Mouse (Mus musculus) forebrain, embryonic 11.5 days (tissue): Measurements from ENCODE around the gene Syna. TPM values are rescaled to one million over a fixed set of nuclear protein-coding genes. Genes with fewer than 3 reads are reported as not detected.
A peak's percentile ranks its signal among the peaks of the same experiment; 100 is the strongest.

ENCODE experiments used
- ATAC-seq: fragments of 200-750 bp; cut with Nextera tagmentation; replicated peaks from 2 replicates; pipeline ENCODE4 v1.8.0; 2017; ENCODE audit warnings: moderate TSS enrichment; ENCODE audit not compliant: low FRiP score
- DNase-seq: peaks from one replicate; pipeline ENCODE4 v3.0.0-alpha.2; 2017; ENCODE audit warnings: low spot score
- H3K27ac ChIP-seq: fragments of 300-500 bp; sonication (generic); 2 replicates; pipeline ENCODE4 v1.5.1; 2014; ENCODE audit warnings: low read depth, low read length
- H3K27me3 ChIP-seq: fragments of 300-500 bp; sonication (generic); 2 replicates; pipeline ENCODE4 v1.6.1; 2014; ENCODE audit warnings: mild to moderate bottlenecking, low read length, mixed read lengths; ENCODE audit not compliant: control insufficient read depth, insufficient read depth
- H3K36me3 ChIP-seq: fragments of 300-500 bp; sonication (generic); 2 replicates; pipeline ENCODE4 v1.6.1; 2014; ENCODE audit warnings: mild to moderate bottlenecking, low read length, moderate library complexity, mixed read lengths; ENCODE audit not compliant: control insufficient read depth, insufficient read depth
- H3K4me1 ChIP-seq: fragments of 300-500 bp; sonication (generic); replicated peaks from 2 replicates; pipeline ENCODE4 v1.6.1; 2014; ENCODE audit warnings: low read length, mixed read lengths; ENCODE audit not compliant: control insufficient read depth, insufficient read depth
- H3K4me2 ChIP-seq: fragments of 300-500 bp; sonication (generic); 2 replicates; pipeline ENCODE4 v1.6.1; 2014; ENCODE audit warnings: low read depth, mild to moderate bottlenecking, low read length, moderate library complexity, mixed read lengths; ENCODE audit not compliant: severe bottlenecking
- H3K4me3 ChIP-seq: fragments of 300-500 bp; sonication (generic); 2 replicates; pipeline ENCODE4 v1.5.1; 2014; ENCODE audit warnings: low read depth, low read length
- H3K9ac ChIP-seq: fragments of 300-500 bp; sonication (generic); 2 replicates; pipeline ENCODE4 v1.6.1; 2014; ENCODE audit warnings: low read length
- H3K9me3 ChIP-seq: fragments of 300-500 bp; sonication (generic); 2 replicates; pipeline ENCODE4 v1.6.1; 2016; ENCODE audit warnings: low read length, mixed read lengths; ENCODE audit not compliant: control insufficient read depth
- WGBS: fragments of 180-500 bp; shearing (Covaris S2); extraction: QIAGEN DNeasy Blood & Tissue Kit; methylation state at CpG from one replicate; pipeline ENCODE4 v1.1.7; 2014; 5-methylcytosine and 5-hydroxymethylcytosine counted together
- polyA plus RNA-seq: library from polyadenylated mRNA; unstranded; fragments of >200 nt; fragmentation: Nextera tagmentation; extraction: Ambion mirVana; gene quantifications from 2 replicates; pipeline ENCODE4 v1.2.1, GENCODE M21; 2014

Gene Syna
- polyA plus RNA-seq, 1 experiment from 2014 or later: not detected

DNA sequence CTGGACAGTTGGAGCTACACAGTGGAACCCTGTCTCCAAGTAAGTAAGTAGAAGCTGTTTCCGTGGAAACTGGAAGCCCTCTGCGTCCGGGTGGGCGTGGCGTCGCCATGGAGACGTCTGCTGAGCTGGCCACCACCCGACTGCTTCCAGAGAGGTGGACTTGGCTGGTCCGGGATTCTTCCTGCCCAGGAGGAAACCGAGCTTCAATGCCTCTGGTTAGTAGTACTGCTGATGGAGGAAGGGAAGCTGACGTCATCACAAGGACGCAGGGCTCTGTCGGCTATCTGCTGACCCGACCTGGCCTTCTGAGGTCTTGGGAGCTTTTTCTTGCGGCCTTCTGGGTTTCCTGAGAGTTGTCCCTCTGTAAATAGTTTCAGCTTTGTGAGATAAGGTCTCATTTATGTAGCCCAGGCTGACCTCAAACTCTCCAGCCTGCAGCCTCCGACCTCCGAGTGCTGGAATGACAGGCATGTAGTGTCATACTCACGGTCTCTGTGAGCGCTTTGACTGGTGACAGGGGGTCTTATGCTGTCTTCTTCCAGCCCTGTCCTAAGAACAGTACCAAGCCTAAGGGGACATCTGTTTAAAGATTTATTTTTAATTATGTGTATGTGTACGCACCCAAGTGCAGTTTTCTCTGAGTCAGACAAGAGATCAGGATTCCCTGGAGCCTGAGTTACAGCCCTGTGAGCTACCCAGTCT lies 4.4 kb downstream of the Syna start:
- H3K9ac ChIP-seq: no peak overlapping the region; the same call in 1 of the 2 replicates
- no peak overlapping the region for H3K4me3 ChIP-seq
- peak overlapping the region; percentile 35 for H3K4me2 ChIP-seq
- H3K36me3 ChIP-seq: no peaks in the 10 kb centered on the region
- H3K9me3 ChIP-seq: no peaks in the 10 kb centered on the region
- H3K27me3 ChIP-seq: no peaks in the 10 kb centered on the region
- no peak overlapping the region for H3K27ac ChIP-seq
- WGBS: 17% methylated on average over 20 of the region's 20 CpGs
- DNase-seq (peak; percentile 89), ATAC-seq (0 out of 2 replicates have a peak, but pooled peaks have one; percentile 22)
- H3K4me1 ChIP-seq: peaks cover 16% of the 10 kb centered on the region

DNA sequence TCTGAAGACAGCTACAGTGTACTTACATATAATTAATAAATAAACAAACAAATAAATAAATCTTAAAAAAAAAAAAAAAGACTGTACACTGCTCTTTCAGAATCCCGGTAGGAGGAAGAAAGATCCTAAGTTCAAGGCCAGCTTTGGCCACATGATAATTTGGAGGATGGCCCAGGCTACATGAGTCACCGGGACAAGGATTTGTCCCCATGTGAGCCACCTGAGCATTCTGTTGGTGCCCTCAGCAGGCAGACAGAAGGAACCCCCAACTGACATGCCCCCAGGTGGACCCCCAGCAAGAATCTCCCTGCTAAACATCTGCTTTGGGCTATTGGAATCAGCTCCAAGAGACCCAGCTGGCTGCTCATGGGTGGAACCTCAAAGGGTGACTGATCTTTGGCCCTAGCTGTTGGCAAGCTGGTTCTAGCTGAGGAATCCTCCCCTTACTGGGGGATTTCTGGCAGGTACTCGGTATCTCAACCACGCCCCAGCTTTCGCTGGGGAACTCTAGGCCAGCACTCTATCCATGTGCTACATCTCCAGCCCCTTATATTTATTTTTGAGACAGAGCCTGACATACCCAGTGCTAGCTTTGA lies 5.9 kb downstream of the Syna start:
- 89% methylated on average over 5 of the region's 5 CpGs for WGBS
- peaks cover 18% of the 10 kb centered on the region for H3K4me1 ChIP-seq

DNA sequence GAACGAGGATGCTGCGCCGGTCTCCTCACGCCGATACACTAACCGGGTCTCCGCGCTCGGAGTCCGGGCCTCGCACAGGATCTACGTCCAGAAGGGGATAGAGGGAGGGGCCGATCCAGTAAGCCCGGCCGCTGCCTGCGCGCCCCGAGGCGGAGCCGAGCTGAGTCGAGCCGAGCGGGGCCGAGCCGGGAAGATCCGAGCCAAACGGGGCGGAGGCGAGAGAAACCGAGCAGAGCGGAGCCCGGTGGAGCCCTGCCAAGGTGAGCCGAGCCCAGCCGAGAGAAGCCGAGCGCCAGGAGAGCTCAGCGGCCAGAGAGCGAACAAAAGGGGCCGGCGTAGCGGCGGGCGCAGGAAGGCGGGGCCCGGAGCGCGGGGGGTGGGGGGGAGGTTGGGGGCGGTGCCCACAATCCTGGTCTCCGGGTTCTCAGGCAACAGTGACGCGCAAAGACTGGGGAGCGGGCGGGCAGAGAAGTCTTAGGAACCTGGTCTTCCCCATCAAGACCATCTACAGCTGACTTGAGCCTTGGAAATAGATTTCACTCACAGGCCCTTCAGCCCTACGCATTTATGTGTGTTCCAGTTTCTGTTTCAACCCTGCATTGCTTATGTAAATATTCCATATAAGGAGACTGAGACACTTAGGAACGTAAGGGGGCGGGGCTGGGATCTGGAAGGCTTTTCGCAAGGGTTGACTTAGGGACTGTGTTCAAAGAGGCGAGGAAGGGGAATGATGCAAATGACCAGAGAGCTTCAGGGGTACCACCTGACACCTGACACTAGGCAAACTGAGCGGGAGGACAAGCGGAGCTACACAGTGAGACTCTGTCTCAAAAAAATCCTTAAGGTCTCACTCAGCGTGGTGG lies 7.6 kb downstream of the Syna start, which contains the start of gene Clip2:
Clip2 (minus strand) TSS at position 325 of the 863 bp plus-strand sequence.
- peaks cover 20% of the 10 kb centered on the region for H3K4me1 ChIP-seq
- peak; percentile 90 for ATAC-seq
- peak; percentile 97 for DNase-seq
- 1% methylated on average over 58 of the region's 61 CpGs for whole genome bisulfite sequencing
- no peaks in the 10 kb centered on the region for H3K36me3 ChIP-seq
- H3K27me3 ChIP-seq: no peaks in the 10 kb centered on the region
- peak within 1 kb of the TSS; percentile 75 for H3K9ac ChIP-seq
- peak within 1 kb of the TSS; percentile 91 for H3K4me3 ChIP-seq
- H3K27ac ChIP-seq: peak within 1 kb of the TSS; percentile 87
- H3K9me3 ChIP-seq: no peaks in the 10 kb centered on the region
- peak within 1 kb of the TSS; percentile 77 for H3K4me2 ChIP-seq

More for the DNA sequence above, 5.9 kb downstream of the Syna start:
- H3K4me2 ChIP-seq: no peak overlapping the region
- no peak overlapping the region for H3K27ac ChIP-seq
- H3K4me3 ChIP-seq: no peak overlapping the region
- ATAC-seq (no peak), DNase-seq (no peak)
- H3K9me3 ChIP-seq: no peaks in the 10 kb centered on the region
- H3K36me3 ChIP-seq: no peaks in the 10 kb centered on the region
- H3K27me3 ChIP-seq: no peaks in the 10 kb centered on the region
- no peak overlapping the region for H3K9ac ChIP-seq

DNA sequence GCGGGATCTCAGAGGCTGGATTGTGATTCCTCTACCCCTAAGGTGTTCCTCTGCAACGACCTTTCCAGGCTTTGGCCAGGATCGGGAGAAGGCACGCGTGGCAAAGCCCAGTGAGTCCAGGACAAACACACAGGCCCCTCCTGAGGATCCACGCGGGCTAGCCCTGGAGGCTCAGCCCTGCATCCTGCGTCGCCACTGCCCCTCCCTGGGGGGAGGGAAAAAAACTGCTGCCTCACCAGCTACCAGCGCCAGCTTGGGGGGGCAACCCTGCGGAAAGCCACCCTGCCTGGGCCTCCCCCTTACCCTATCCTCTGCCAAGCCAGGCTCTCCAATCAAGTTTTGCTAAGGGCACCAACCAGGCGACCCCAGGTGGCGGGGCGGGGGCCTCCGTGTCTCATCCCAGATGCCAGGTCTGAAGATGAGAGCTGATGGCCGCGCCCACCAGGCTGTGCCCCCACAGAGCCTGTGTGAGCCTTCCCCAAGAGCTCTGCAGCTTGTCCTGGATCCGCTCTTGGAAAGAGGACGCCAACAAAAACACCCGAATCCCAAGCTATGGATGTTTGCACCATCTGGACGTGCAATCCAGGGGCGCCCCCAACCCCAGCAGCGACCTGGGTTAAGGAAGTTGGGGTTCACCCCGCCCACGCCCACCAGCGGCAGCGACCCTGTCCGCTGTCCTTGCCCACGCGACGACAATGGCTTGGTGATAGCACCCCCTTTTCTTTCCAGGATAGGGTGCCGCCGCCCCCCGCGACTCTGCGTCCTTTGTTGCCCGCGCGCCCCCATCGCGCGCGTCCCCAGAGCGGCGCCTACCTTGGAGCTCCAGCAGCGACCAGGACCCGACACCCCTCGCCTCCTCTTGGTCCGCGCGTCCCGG lies 8.5 kb downstream of the Syna start:
- peak; percentile 17 for ATAC-seq
- Histone ChIP-seq H3K36me3 (no peaks in the 10 kb centered on the region), H3K27ac (peak overlapping the region; percentile 87), H3K27me3 (no peaks in the 10 kb centered on the region), H3K4me2 (peak overlapping the region; percentile 77), H3K4me1 (peaks cover 20% of the 10 kb centered on the region), H3K9me3 (no peaks in the 10 kb centered on the region), H3K4me3 (peak overlapping the region; percentile 91), H3K9ac (peak overlapping the region; percentile 75)
- 2% methylated on average over 51 of the region's 52 CpGs for WGBS
- DNase-seq: peak; percentile 78

DNA sequence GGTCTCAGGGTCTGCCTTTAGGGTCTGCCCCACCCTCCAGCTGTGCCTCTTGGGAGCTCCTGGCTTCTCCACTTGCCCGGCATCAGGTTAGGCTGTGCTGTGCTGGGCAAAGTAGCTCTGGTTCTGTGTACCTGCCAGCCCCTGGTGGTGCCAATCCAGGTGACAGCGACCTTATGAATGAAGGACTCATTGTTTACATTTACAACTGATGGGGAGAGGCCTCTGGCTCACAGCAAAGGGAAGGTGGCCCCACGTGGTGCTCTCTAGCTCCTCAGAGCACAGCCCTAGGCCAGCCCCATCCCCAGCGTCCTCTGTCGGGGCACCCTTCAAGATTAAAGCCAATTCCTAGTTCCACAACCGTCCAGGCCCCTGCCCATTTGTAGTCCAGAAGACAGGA lies 9.1 kb downstream of the Syna start:
- Histone ChIP-seq H3K9ac (peak overlapping the region; percentile 75), H3K27me3 (no peaks in the 10 kb centered on the region), H3K4me3 (peak overlapping the region; percentile 91), H3K4me2 (peak overlapping the region; percentile 77), H3K36me3 (no peaks in the 10 kb centered on the region), H3K27ac (no peak overlapping the region), H3K9me3 (no peaks in the 10 kb centered on the region), H3K4me1 (peaks cover 20% of the 10 kb centered on the region)
- DNase-seq (no peak), ATAC-seq (no peak)
- 15% methylated on average over 6 of the region's 6 CpGs for WGBS

DNA sequence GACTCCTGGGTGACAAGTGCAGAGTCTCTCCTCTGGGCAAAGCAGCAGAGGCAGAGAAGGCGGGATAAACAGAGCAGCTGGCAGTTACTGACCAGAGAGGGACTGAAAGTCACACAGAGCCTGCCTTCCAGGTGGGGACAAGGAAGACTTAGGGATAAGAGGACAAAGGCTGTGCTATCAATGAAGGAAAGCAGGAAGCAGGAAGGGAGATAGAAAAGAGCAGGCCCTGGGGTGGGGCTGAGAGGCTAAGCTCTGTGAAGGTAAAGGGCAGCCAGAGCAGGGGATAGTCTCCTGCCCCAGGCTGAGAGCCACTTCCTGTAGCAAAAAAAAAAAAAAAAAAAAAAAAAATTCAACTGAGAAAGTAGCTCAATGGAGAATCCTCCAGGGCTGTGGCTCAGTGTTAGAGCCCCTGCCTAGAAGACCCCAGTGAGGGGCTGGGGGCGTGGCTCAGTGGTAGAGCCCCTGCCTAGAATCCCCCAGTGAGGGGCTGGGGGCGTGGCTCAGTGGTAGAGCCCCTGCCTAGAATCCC lies 10.3 kb downstream of the Syna start:
- no peak overlapping the region for H3K9ac ChIP-seq
- H3K9me3 ChIP-seq: no peaks in the 10 kb centered on the region
- no peak overlapping the region for H3K4me2 ChIP-seq
- H3K4me3 ChIP-seq: no peak overlapping the region
- ATAC-seq: no peak
- H3K36me3 ChIP-seq: no peaks in the 10 kb centered on the region
- H3K27me3 ChIP-seq: no peaks in the 10 kb centered on the region
- WGBS: 84% methylated on average over 3 of the region's 3 CpGs
- DNase-seq: no peak
- H3K4me1 ChIP-seq: peaks cover 12% of the 10 kb centered on the region
- no peak overlapping the region for H3K27ac ChIP-seq

DNA sequence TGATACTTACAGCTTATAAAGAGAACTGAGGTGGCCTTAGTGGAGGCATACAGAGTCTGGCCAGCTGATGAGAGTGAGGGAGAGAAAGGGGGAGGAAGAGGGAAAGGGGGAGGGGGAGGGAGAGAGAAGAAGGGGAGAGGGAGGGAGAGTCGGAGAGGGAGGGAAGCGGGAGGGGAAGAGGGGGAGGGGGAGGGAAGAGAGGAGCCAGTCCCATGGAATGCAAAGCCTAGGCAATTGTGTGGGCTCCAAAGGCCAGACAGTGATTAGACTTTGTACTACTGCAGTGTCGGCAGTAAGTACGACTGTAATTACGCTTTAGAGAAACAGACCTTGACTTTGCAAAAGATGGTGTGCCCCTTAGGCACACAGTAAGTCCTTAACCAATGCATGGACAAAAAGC lies 11.7 kb downstream of the Syna start:
- ATAC-seq: no peak
- H3K4me2 ChIP-seq: no peak overlapping the region
- peaks cover 12% of the 10 kb centered on the region for H3K4me1 ChIP-seq
- no peak overlapping the region for H3K9ac ChIP-seq
- no peak overlapping the region for H3K27ac ChIP-seq
- H3K4me3 ChIP-seq: no peak overlapping the region
- no peaks in the 10 kb centered on the region for H3K36me3 ChIP-seq
- WGBS: 57% methylated on average over 5 of the region's 5 CpGs
- H3K9me3 ChIP-seq: no peaks in the 10 kb centered on the region
- no peak for DNase-seq
- no peaks in the 10 kb centered on the region for H3K27me3 ChIP-seq

DNA sequence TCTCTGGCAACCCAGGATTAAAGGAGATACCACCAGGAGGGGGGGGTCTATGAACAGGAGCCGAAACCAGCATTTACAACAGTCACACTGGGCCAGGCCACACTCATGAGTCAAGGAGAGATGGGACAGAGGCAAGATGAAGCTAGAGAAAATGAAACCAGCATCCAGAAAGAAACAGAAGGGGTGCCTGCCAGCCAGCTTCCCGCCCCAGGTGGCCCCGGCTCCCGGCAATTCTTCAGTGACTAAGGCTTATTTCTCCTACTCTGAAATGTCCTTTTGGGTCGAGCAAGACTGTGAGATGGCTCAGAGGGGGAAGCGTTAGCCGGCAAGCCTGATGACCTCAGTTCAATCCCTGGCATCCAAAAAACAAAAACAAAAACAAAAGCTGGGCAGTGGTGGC lies 13.2 kb downstream of the Syna start:
- Histone ChIP-seq H3K4me3 (no peak overlapping the region), H3K27ac (no peak overlapping the region), H3K9me3 (no peaks in the 10 kb centered on the region), H3K9ac (no peak overlapping the region), H3K27me3 (no peaks in the 10 kb centered on the region), H3K4me2 (no peak overlapping the region), H3K36me3 (no peaks in the 10 kb centered on the region), H3K4me1 (peaks cover 8% of the 10 kb centered on the region)
- ATAC-seq: no peak
- no peak for DNase-seq
- WGBS: 92% methylated on average over 7 of the region's 7 CpGs
